Mouse (Mus musculus) hindbrain, postnatal 0 days (tissue): ENCODE data around the gene Lgr6. TPM values are rescaled to one million over a fixed set of nuclear protein-coding genes. Genes with fewer than 3 reads are reported as not detected.
A peak's percentile ranks its signal among the peaks of the same experiment; 100 is the strongest.

Experiments used
- ATAC-seq: fragments of 200-750 bp; cut with Nextera tagmentation; 2 replicates; pipeline ENCODE4 v1.8.0; 2017; ENCODE audit warnings: mild to moderate bottlenecking, moderate TSS enrichment, moderate library complexity
- DNase-seq: peaks from one replicate; pipeline ENCODE4 v3.0.0-alpha.2; 2015; ENCODE audit warnings: low spot score
- H3K27ac ChIP-seq: fragments of 300-500 bp; sonication (generic); 2 replicates; pipeline ENCODE4 v1.5.1; 2014; ENCODE audit warnings: mild to moderate bottlenecking
- H3K27me3 ChIP-seq: fragments of 300-500 bp; sonication (generic); 2 replicates; pipeline ENCODE4 v1.6.1; 2014; ENCODE audit warnings: low read length, mixed read lengths; ENCODE audit not compliant: insufficient read depth
- H3K36me3 ChIP-seq: fragments of 300-500 bp; sonication (generic); 2 replicates; pipeline ENCODE4 v1.6.1; 2014; ENCODE audit warnings: low read length, mixed read lengths; ENCODE audit not compliant: insufficient read depth
- H3K4me1 ChIP-seq: fragments of 300-500 bp; sonication (generic); 2 replicates; pipeline ENCODE4 v1.6.1; 2014; ENCODE audit warnings: antibody characterized with exemption, low read length, mixed read lengths; ENCODE audit not compliant: insufficient read depth
- H3K4me2 ChIP-seq: fragments of 300-500 bp; sonication (generic); 2 replicates; pipeline ENCODE4 v1.6.1; 2014; ENCODE audit warnings: low read depth, mild to moderate bottlenecking, low read length, moderate library complexity, mixed read lengths
- H3K4me3 ChIP-seq: fragments of 300-500 bp; sonication (generic); 2 replicates; pipeline ENCODE4 v1.5.1; 2014; ENCODE audit warnings: low read length
- H3K9ac ChIP-seq: fragments of 300-500 bp; sonication (generic); replicated peaks from 2 replicates; pipeline ENCODE4 v1.6.1; 2014; ENCODE audit warnings: mild to moderate bottlenecking, low read length, moderate library complexity, mixed read lengths
- H3K9me3 ChIP-seq: fragments of 300-500 bp; sonication (generic); 2 replicates; pipeline ENCODE4 v1.6.1; 2016; ENCODE audit warnings: low read length, mixed read lengths
- CTCF ChIP-seq: IDR thresholded peaks from 2 replicates; pipeline ENCODE4 v1.5.1; 2016; ENCODE audit warnings: antibody characterized with exemption, control low read depth, low read depth
- WGBS: fragments of 180-500 bp; shearing (Covaris S2); extraction: QIAGEN DNeasy Blood & Tissue Kit; methylation state at CpG from one replicate; pipeline ENCODE4 v1.1.7; 2014; 5-methylcytosine and 5-hydroxymethylcytosine counted together
- polyA plus RNA-seq: library from polyadenylated mRNA; unstranded; fragments of >200 nt; fragmentation: Nextera tagmentation; extraction: Ambion mirVana; gene quantifications from 2 replicates; pipeline ENCODE4 v1.2.1, GENCODE M21; 2015
- total RNA-seq: library from RNA; depleted of rRNA; stranded (reverse); fragments of >200 nt; gene quantifications from 2 replicates; pipeline ENCODE4 v1.2.3, GENCODE M21; 2014; rRNA removed

Lgr6 gene
- total RNA-seq (4.6 and 5.0 TPM in 2 replicates), polyA plus RNA-seq (2.7 and 3.1 TPM in 2 replicates)

DNA sequence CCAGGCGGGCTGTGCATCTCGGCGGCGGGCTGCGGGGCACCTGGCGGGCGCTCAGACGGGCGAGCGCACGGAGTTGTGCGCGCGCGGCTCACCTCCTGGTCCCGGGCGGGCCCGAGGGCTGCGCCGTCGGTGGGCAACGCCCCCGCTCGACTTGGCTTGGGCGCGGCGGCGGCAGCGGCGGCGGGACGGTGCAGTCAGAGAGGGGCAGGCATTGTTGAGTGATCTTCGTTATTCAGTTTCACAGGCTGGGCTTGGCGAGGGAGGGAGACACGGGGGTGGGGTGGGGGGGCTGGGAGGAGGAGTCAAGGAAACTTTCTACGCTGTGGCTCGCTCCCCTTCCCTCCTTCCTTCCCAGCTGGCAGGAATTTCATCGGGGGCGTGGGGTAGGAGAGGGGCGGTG, at the start of gene Lgr6:
Gene Lgr6 (minus strand): TSS at position 153 of the 400 bp plus-strand sequence.
- peak within 1 kb of the TSS; percentile 64 for H3K4me2 ChIP-seq
- no peaks in the 10 kb centered on the region for H3K4me1 ChIP-seq
- H3K9me3 ChIP-seq: no peaks in the 10 kb centered on the region
- H3K9ac ChIP-seq: no peak within 1 kb of the TSS
- H3K4me3 ChIP-seq: peak within 1 kb of the TSS; percentile 37
- no peak for TF ChIP-seq CTCF
- no peaks in the 10 kb centered on the region for H3K36me3 ChIP-seq
- ATAC-seq (no peak), DNase-seq (no peak)
- H3K27ac ChIP-seq: no peak within 1 kb of the TSS
- peaks cover 28% of the 10 kb centered on the region for H3K27me3 ChIP-seq
- WGBS: 1% methylated on average over 40 of the region's 40 CpGs

- no peaks in the 10 kb centered on the region for H3K27me3 ChIP-seq
- H3K4me3 ChIP-seq: no peak overlapping the region
- peaks cover 16% of the 10 kb centered on the region; the same call in 1 of the 2 replicates for H3K36me3 ChIP-seq
- DNase-seq: peak; percentile 96
- H3K4me1 ChIP-seq: peaks cover 9% of the 10 kb centered on the region; the same call in 1 of the 2 replicates
- TF ChIP-seq CTCF: peak; percentile 83
- H3K27ac ChIP-seq: peak overlapping the region; percentile 89
- no peaks in the 10 kb centered on the region for H3K9me3 ChIP-seq
- peak; percentile 34 for ATAC-seq
- peak overlapping the region; percentile 56 for H3K9ac ChIP-seq
- peak overlapping the region; percentile 30; the same call in 1 of the 2 replicates for H3K4me2 ChIP-seq
- WGBS: 2% methylated on average over 14 of the region's 14 CpGs
These were observed 49.4 kb upstream of the Lgr6 start for GRCm38 (mm10) chr1:135154411-135154959.

GRCm38 (mm10) chr1:135154011-135154410, 48.9 kb upstream of the Lgr6 start:
- Histone ChIP-seq H3K27ac (peak overlapping the region; percentile 89), H3K9me3 (no peaks in the 10 kb centered on the region), H3K27me3 (no peaks in the 10 kb centered on the region), H3K4me1 (peaks cover 12% of the 10 kb centered on the region; the same call in 1 of the 2 replicates), H3K4me3 (no peak overlapping the region), H3K36me3 (peaks cover 16% of the 10 kb centered on the region; the same call in 1 of the 2 replicates), H3K9ac (peak overlapping the region; percentile 56), H3K4me2 (peak overlapping the region; percentile 30; the same call in 1 of the 2 replicates)
- DNase-seq (no peak), ATAC-seq (peak; percentile 5)
- TF ChIP-seq CTCF: no peak
- WGBS: 22% methylated on average over 11 of the region's 13 CpGs

- WGBS: 22% methylated on average over 5 of the region's 5 CpGs
- ATAC-seq (peak; percentile 21; the same call in 1 of the 2 replicates), DNase-seq (peak; percentile 80)
- Histone ChIP-seq H3K9ac (peak overlapping the region; percentile 100; the same call in 1 of the 2 replicates), H3K36me3 (peaks cover 4% of the 10 kb centered on the region; the same call in 1 of the 2 replicates), H3K4me3 (peak overlapping the region; percentile 99), H3K27me3 (no peaks in the 10 kb centered on the region), H3K27ac (peak overlapping the region; percentile 98), H3K9me3 (no peaks in the 10 kb centered on the region), H3K4me2 (peak overlapping the region; percentile 87), H3K4me1 (peaks cover 18% of the 10 kb centered on the region; the same call in 1 of the 2 replicates)
- no peak; the same call in 1 of the 2 replicates for TF ChIP-seq CTCF
These were observed 43.9 kb upstream of the Lgr6 start for GRCm38 (mm10) chr1:135148996-135149395.

DNA sequence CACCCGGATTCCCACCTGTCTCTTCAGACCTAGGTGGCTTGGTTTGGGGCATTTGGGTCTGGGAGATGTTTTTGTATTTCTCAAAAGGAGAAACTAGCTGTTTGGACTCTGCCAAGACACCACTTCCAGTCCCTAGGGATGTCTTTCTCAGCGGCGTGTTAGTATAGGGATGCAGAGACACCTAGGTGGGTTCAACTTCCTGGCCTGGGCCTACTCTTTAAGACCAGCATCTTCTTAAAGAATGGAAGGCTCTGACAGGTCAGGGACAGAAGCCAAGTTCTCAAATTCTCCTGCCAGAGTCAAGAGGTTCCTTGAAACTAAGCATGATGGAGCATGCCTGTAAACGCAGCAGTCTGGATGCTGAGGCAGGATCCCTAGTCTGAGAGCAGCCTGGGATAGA, 43.4 kb upstream of the Lgr6 start:
- H3K27ac ChIP-seq: peak overlapping the region; percentile 98
- H3K9ac ChIP-seq: peak overlapping the region; percentile 100
- WGBS: 28% methylated on average over 4 of the region's 4 CpGs
- peak; percentile 14 for DNase-seq
- peaks cover 18% of the 10 kb centered on the region; the same call in 1 of the 2 replicates for H3K4me1 ChIP-seq
- peaks cover 4% of the 10 kb centered on the region; the same call in 1 of the 2 replicates for H3K36me3 ChIP-seq
- no peaks in the 10 kb centered on the region for H3K9me3 ChIP-seq
- H3K4me3 ChIP-seq: peak overlapping the region; percentile 99
- peak overlapping the region; percentile 87 for H3K4me2 ChIP-seq
- TF ChIP-seq CTCF: no peak
- ATAC-seq: no peak
- H3K27me3 ChIP-seq: no peaks in the 10 kb centered on the region

DNA sequence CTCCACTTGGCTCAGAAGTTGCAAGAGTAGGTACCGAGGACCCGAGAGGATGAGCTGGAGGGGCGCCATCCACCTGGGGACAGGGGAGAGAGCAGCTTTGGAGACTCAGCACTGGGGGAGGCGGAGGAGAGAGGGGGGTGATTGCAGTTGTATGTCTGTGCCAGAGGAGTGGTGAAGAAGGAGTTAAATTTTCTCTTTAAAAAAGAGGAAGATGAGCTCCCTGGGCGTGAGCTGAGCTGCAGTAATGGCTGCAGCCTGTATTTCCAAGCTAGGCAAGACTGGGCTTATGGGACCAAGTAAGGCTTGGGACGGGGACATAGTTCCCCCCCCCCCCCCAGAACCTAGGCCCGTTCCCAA, 42.6 kb upstream of the Lgr6 start:
- DNase-seq (no peak), ATAC-seq (no peak)
- Histone ChIP-seq H3K4me1 (peaks cover 18% of the 10 kb centered on the region; the same call in 1 of the 2 replicates), H3K27me3 (no peaks in the 10 kb centered on the region), H3K4me2 (peak overlapping the region; percentile 87), H3K4me3 (peak overlapping the region; percentile 99), H3K9ac (peak overlapping the region; percentile 100), H3K36me3 (peaks cover 4% of the 10 kb centered on the region; the same call in 1 of the 2 replicates), H3K9me3 (no peaks in the 10 kb centered on the region), H3K27ac (peak overlapping the region; percentile 98)
- TF ChIP-seq CTCF: no peak
- WGBS: 0% methylated on average over 6 of the region's 7 CpGs
